Mouse (Mus musculus) neural tube, embryonic 11.5 days (tissue): ENCODE results near the gene Trim66. TPM values are rescaled to one million over a fixed set of nuclear protein-coding genes. Genes with fewer than 3 reads are reported as not detected.

ENCODE experiments used
- ATAC-seq: fragments of 200-750 bp; cut with Nextera tagmentation; 2 replicates; pipeline ENCODE4 v1.8.0; 2017; ENCODE audit warnings: moderate number of reproducible peaks, mild to moderate bottlenecking, moderate TSS enrichment, moderate library complexity; ENCODE audit not compliant: insufficient read depth, low FRiP score, low TSS enrichment
- DNase-seq: peaks from one replicate; pipeline ENCODE4 v3.0.0-alpha.2; 2015; ENCODE audit warnings: low spot score
- H3K27ac ChIP-seq: fragments of 300-500 bp; sonication (generic); 2 replicates; pipeline ENCODE4 v1.5.1; 2014; ENCODE audit warnings: low read depth, mild to moderate bottlenecking, low read length
- H3K27me3 ChIP-seq: fragments of 300-500 bp; sonication (generic); 2 replicates; pipeline ENCODE4 v1.6.1; 2014; ENCODE audit warnings: mild to moderate bottlenecking, low read length, mixed read lengths; ENCODE audit not compliant: control insufficient read depth, insufficient read depth
- H3K36me3 ChIP-seq: fragments of 300-500 bp; sonication (generic); 2 replicates; pipeline ENCODE4 v1.6.1; 2014; ENCODE audit warnings: mild to moderate bottlenecking, low read length, moderate library complexity, mixed read lengths; ENCODE audit not compliant: control insufficient read depth, insufficient read depth
- H3K4me1 ChIP-seq: fragments of 300-500 bp; sonication (generic); 2 replicates; pipeline ENCODE4 v1.6.1; 2014; ENCODE audit warnings: low read length, mixed read lengths; ENCODE audit not compliant: control insufficient read depth, insufficient read depth
- H3K4me2 ChIP-seq: fragments of 300-500 bp; sonication (generic); 2 replicates; pipeline ENCODE4 v1.6.1; 2014; ENCODE audit warnings: low read depth, mild to moderate bottlenecking, moderate library complexity
- H3K4me3 ChIP-seq: fragments of 300-500 bp; sonication (generic); 2 replicates; pipeline ENCODE4 v1.5.1; 2014; ENCODE audit warnings: low read depth, low read length
- H3K9ac ChIP-seq: fragments of 300-500 bp; sonication (generic); 2 replicates; pipeline ENCODE4 v1.6.1; 2014; ENCODE audit warnings: mild to moderate bottlenecking, low read length
- H3K9me3 ChIP-seq: fragments of 300-500 bp; sonication (generic); 2 replicates; pipeline ENCODE4 v1.6.1; 2016; ENCODE audit warnings: low read length; ENCODE audit not compliant: control insufficient read depth
- WGBS: fragments of 180-500 bp; shearing (Covaris S2); extraction: QIAGEN DNeasy Blood & Tissue Kit; methylation state at CpG from one replicate; pipeline ENCODE4 v1.1.7; 2014; 5-methylcytosine and 5-hydroxymethylcytosine counted together
- polyA plus RNA-seq: library from polyadenylated mRNA; unstranded; fragments of >200 nt; fragmentation: Nextera tagmentation; extraction: Ambion mirVana; gene quantifications from 2 replicates; pipeline ENCODE4 v1.2.1, GENCODE M21; 2014

Trim66 gene
- polyA plus RNA-seq, 1 experiment from 2014 or later = 0.15 TPM

GRCm38 (mm10) chr7:109536451-109536946 is 28.6 kb upstream of the Trim66 start:
- no peak for DNase-seq
- 70% methylated on average over 4 of the region's 4 CpGs for WGBS
- H3K9ac ChIP-seq = no peak overlapping the region
- H3K9me3 ChIP-seq = no peaks in the 10 kb centered on the region
- peaks cover 7% of the 10 kb centered on the region for H3K36me3 ChIP-seq
- no peak for ATAC-seq
- no peaks in the 10 kb centered on the region for H3K4me1 ChIP-seq
- H3K27me3 ChIP-seq = no peaks in the 10 kb centered on the region
- H3K27ac ChIP-seq = no peak overlapping the region
- H3K4me2 ChIP-seq = no peak overlapping the region
- H3K4me3 ChIP-seq = no peak overlapping the region

- no peak for ATAC-seq
- H3K36me3 ChIP-seq = peaks cover 9% of the 10 kb centered on the region
Measured at GRCm38 (mm10) chr7:109534921-109535320, 27.0 kb upstream of the Trim66 start.

GRCm38 (mm10) chr7:109533888-109534287 is 26.0 kb upstream of the Trim66 start:
- peaks cover 9% of the 10 kb centered on the region for H3K36me3 ChIP-seq
- H3K4me3 ChIP-seq = no peak overlapping the region
- no peaks in the 10 kb centered on the region for H3K27me3 ChIP-seq
- DNase-seq (no peak), ATAC-seq (no peak)
- no peaks in the 10 kb centered on the region for H3K9me3 ChIP-seq
- H3K9ac ChIP-seq = no peak overlapping the region
- 93% methylated on average over 4 of the region's 4 CpGs for WGBS
- no peak overlapping the region for H3K4me2 ChIP-seq
- H3K27ac ChIP-seq = no peak overlapping the region
- no peaks in the 10 kb centered on the region for H3K4me1 ChIP-seq

More at GRCm38 (mm10) chr7:109534921-109535320, 27.0 kb upstream of the Trim66 start:
- H3K4me1 ChIP-seq = no peaks in the 10 kb centered on the region
- no peak overlapping the region for H3K4me2 ChIP-seq
- DNase-seq = no peak
- H3K4me3 ChIP-seq = no peak overlapping the region
- no peak overlapping the region for H3K27ac ChIP-seq
- H3K9me3 ChIP-seq = no peaks in the 10 kb centered on the region
- no peak overlapping the region for H3K9ac ChIP-seq
- H3K27me3 ChIP-seq = no peaks in the 10 kb centered on the region
- WGBS = 95% methylated on average over 3 of the region's 3 CpGs

GRCm38 (mm10) chr7:109533129-109533528 is 25.2 kb upstream of the Trim66 start:
- Histone ChIP-seq H3K9me3 (no peaks in the 10 kb centered on the region), H3K36me3 (peaks cover 7% of the 10 kb centered on the region), H3K27me3 (no peaks in the 10 kb centered on the region), H3K9ac (no peak overlapping the region), H3K27ac (no peak overlapping the region), H3K4me2 (no peak overlapping the region), H3K4me3 (no peak overlapping the region), H3K4me1 (no peaks in the 10 kb centered on the region)
- DNase-seq (no peak), ATAC-seq (no peak)
- WGBS = 77% methylated on average over 4 of the region's 4 CpGs

- Histone ChIP-seq H3K4me2 (no peak overlapping the region), H3K27ac (no peak overlapping the region), H3K4me1 (no peaks in the 10 kb centered on the region), H3K9ac (no peak overlapping the region), H3K4me3 (no peak overlapping the region), H3K27me3 (no peaks in the 10 kb centered on the region), H3K9me3 (no peaks in the 10 kb centered on the region), H3K36me3 (peaks cover 7% of the 10 kb centered on the region)
- ATAC-seq (no peak), DNase-seq (no peak)
- 83% methylated on average over 3 of the region's 3 CpGs for WGBS
Measured at GRCm38 (mm10) chr7:109532691-109533090, 24.8 kb upstream of the Trim66 start.

- H3K4me1 ChIP-seq = no peaks in the 10 kb centered on the region
- 83% methylated on average over 5 of the region's 5 CpGs for WGBS
- DNase-seq (no peak), ATAC-seq (no peak)
- H3K36me3 ChIP-seq = peaks cover 6% of the 10 kb centered on the region
- H3K27ac ChIP-seq = no peak overlapping the region
- no peaks in the 10 kb centered on the region for H3K9me3 ChIP-seq
- no peak overlapping the region for H3K9ac ChIP-seq
- no peak overlapping the region for H3K4me2 ChIP-seq
- H3K4me3 ChIP-seq = no peak overlapping the region
- H3K27me3 ChIP-seq = no peaks in the 10 kb centered on the region
Measured at GRCm38 (mm10) chr7:109531501-109531900, 23.6 kb upstream of the Trim66 start.

GRCm38 (mm10) chr7:109529741-109530140 is 21.8 kb upstream of the Trim66 start:
- no peaks in the 10 kb centered on the region for H3K9me3 ChIP-seq
- DNase-seq (no peak), ATAC-seq (no peak)
- no peaks in the 10 kb centered on the region for H3K27me3 ChIP-seq
- H3K27ac ChIP-seq = no peak overlapping the region
- H3K4me1 ChIP-seq = no peaks in the 10 kb centered on the region
- H3K9ac ChIP-seq = no peak overlapping the region
- H3K4me3 ChIP-seq = no peak overlapping the region
- H3K36me3 ChIP-seq = peaks cover 6% of the 10 kb centered on the region
- no peak overlapping the region for H3K4me2 ChIP-seq
- 89% methylated on average over 2 of the region's 2 CpGs for WGBS

- no peak overlapping the region for H3K27ac ChIP-seq
- peaks cover 6% of the 10 kb centered on the region for H3K36me3 ChIP-seq
- no peak overlapping the region for H3K4me2 ChIP-seq
- H3K9me3 ChIP-seq = no peaks in the 10 kb centered on the region
- 17% methylated on average over 3 of the region's 3 CpGs for WGBS
- ATAC-seq = peak; percentile 70
- H3K9ac ChIP-seq = no peak overlapping the region
- no peaks in the 10 kb centered on the region for H3K4me1 ChIP-seq
- DNase-seq = peak; percentile 72
- H3K27me3 ChIP-seq = no peaks in the 10 kb centered on the region
- no peak overlapping the region for H3K4me3 ChIP-seq
Measured at GRCm38 (mm10) chr7:109528356-109528755, 20.4 kb upstream of the Trim66 start.

GRCm38 (mm10) chr7:109527536-109527935 is 19.6 kb upstream of the Trim66 start:
- 83% methylated on average over 3 of the region's 3 CpGs for WGBS
- Histone ChIP-seq H3K4me2 (no peak overlapping the region), H3K4me1 (no peaks in the 10 kb centered on the region), H3K36me3 (peaks cover 8% of the 10 kb centered on the region), H3K4me3 (no peak overlapping the region), H3K9ac (no peak overlapping the region), H3K9me3 (no peaks in the 10 kb centered on the region), H3K27me3 (no peaks in the 10 kb centered on the region), H3K27ac (no peak overlapping the region)
- ATAC-seq (no peak), DNase-seq (no peak)
